Mouse (Mus musculus): ENCODE results near the gene Trip11.

GRCm38 (mm10) chr12:101818246-101818607 lies 94.8 kb downstream of the Trip11 start:
- TF ChIP-seq FLI1 (IDR thresholded peaks at IDR 0.05; ENCODE audit: low read length), result no peak
- TF ChIP-seq GATA1 (IDR thresholded peaks at IDR 0.05; ENCODE audit: borderline replicate concordance, low read length), result no peak

All from megakaryocyte, embryonic 14.5 days (primary cell).